21 mouse cellular contexts compared by ENCODE assay signal in the genomic region with DNA sequence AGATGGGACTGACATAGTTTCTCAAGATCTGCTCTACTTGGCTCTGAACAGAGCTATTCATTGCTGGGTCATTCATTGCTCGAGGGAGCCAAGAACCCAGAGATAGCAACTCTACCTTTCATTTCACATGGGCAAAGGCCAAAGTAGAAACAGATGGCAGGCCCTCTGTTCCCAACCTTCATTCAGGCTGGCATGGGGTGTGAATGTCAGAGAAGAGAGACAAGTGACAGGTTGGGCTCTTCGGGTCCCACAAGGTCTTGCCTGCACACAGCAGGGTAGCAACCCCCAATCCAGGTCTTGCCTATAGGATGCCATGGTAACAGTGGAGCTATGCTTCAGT. TPM values are rescaled to one million over a fixed set of nuclear protein-coding genes. Genes with fewer than 3 reads are reported as not detected.
DNase-seq lines count a peak whose midpoint lies in the region; ATAC-seq and TF ChIP-seq lines count a peak whose summit lies in the region.
"Had no signal": no experiment of that assay in that cellular context is flagged by ENCODE, and none has a peak within 500 bp of the region (broad histone marks: within the 10 kb centered on the region; RNA-seq: fewer than 3 reads in every experiment).

No protein-coding gene starts in this region.

- H3K4me3 ChIP-seq in embryonic facial prominence, embryonic 14.5 days (ENCODE audit: low read depth, low read length), result no peak overlapping the region
- no peak overlapping the region for H3K4me3 ChIP-seq in embryonic facial prominence, embryonic 10.5 days
- H3K4me3 ChIP-seq in heart, embryonic 12.5 days, result no peak overlapping the region
- H3K4me3 ChIP-seq in stomach, postnatal 0 days (ENCODE audit: low read depth, low read length), result no peak overlapping the region
- H3K4me3 ChIP-seq: neural tube, embryonic 12.5 days; stomach, embryonic 15.5 days had no signal

- H3K36me3 ChIP-seq in embryonic facial prominence, embryonic 14.5 days (ENCODE audit: control insufficient read depth, insufficient read depth, low read length), result peaks cover 81% of the 10 kb centered on the region
- peaks cover 92% of the 10 kb centered on the region for H3K36me3 ChIP-seq in embryonic facial prominence, embryonic 10.5 days (replicated peaks)
- peaks cover 82% of the 10 kb centered on the region for H3K36me3 ChIP-seq in heart, embryonic 12.5 days
- peaks cover 18% of the 10 kb centered on the region for H3K36me3 ChIP-seq in stomach, postnatal 0 days (ENCODE audit: control insufficient read depth, insufficient read depth, low read length)

- H3K27me3 ChIP-seq in embryonic facial prominence, embryonic 14.5 days (replicated peaks; ENCODE audit: control insufficient read depth, insufficient read depth, low read length), result no peaks in the 10 kb centered on the region
- no peaks in the 10 kb centered on the region for H3K27me3 ChIP-seq in embryonic facial prominence, embryonic 10.5 days (replicated peaks; ENCODE audit: low read depth, poor library complexity, severe bottlenecking)
- no peaks in the 10 kb centered on the region for H3K27me3 ChIP-seq in heart, embryonic 12.5 days (replicated peaks)
- H3K27me3 ChIP-seq in stomach, postnatal 0 days (ENCODE audit: control insufficient read depth, insufficient read depth, low read length), result no peaks in the 10 kb centered on the region
- H3K27me3 ChIP-seq: neural tube, embryonic 12.5 days; stomach, embryonic 15.5 days had no signal

- DNase-seq in embryonic facial prominence, embryonic 14.5 days (ENCODE audit: low spot score), result no peak
- DNase-seq in embryonic facial prominence, embryonic 10.5 days (ENCODE audit: low spot score), result no peak
- DNase-seq in heart, postnatal 14 days, result no peak
- DNase-seq in brain, adult 2 months (ENCODE audit: low read depth, low spot score), result peak; percentile 97
- peak; percentile 87 to 91 for DNase-seq in cerebellum, postnatal 10 days
- DNase-seq in urinary bladder, adult 2 months (ENCODE audit: low spot score), result no peak
- no peak for DNase-seq in stomach, postnatal 0 days (ENCODE audit: low spot score)
- DNase-seq: adrenal gland, adult 2 months; liver; lung, adult 2 months; thymus, postnatal 14 days had no signal

- 0 out of 2 replicates have a peak, but pooled peaks cover 6% of the 10 kb centered on the region for H3K4me1 ChIP-seq in embryonic facial prominence, embryonic 14.5 days (ENCODE audit: control insufficient read depth, insufficient read depth, low read length)
- peaks cover 13% of the 10 kb centered on the region for H3K4me1 ChIP-seq in embryonic facial prominence, embryonic 10.5 days
- H3K4me1 ChIP-seq in heart, embryonic 12.5 days (replicated peaks), result peaks cover 13% of the 10 kb centered on the region
- no peaks in the 10 kb centered on the region for H3K4me1 ChIP-seq in stomach, postnatal 0 days (replicated peaks; ENCODE audit: control insufficient read depth, insufficient read depth)
- H3K4me1 ChIP-seq: neural tube, embryonic 12.5 days had no signal

- H3K9ac ChIP-seq in embryonic facial prominence, embryonic 14.5 days (ENCODE audit: low read depth, low read length), result 0 out of 2 replicates have a peak overlapping the region, but pooled peaks have one; percentile 2
- H3K9ac ChIP-seq in heart, embryonic 12.5 days, result peak overlapping the region; percentile 22; the same call in 1 of the 2 replicates
- H3K9ac ChIP-seq in stomach, postnatal 0 days (ENCODE audit: low read length), result no peak overlapping the region
- H3K9ac ChIP-seq: neural tube, embryonic 12.5 days; stomach, embryonic 15.5 days had no signal

- intact Hi-C loops in heart, postnatal 14 days (cut with DNase I), result loop anchor here (5.0 kb wide), 1 partner anchor 98 kb away; no protein-coding TSS in a partner anchor

- H3K9me3 ChIP-seq in embryonic facial prominence, embryonic 14.5 days (ENCODE audit: control insufficient read depth, low read length), result no peaks in the 10 kb centered on the region
- H3K9me3 ChIP-seq in embryonic facial prominence, embryonic 10.5 days, result no peaks in the 10 kb centered on the region
- no peaks in the 10 kb centered on the region for H3K9me3 ChIP-seq in heart, embryonic 12.5 days (replicated peaks)
- no peaks in the 10 kb centered on the region for H3K9me3 ChIP-seq in stomach, postnatal 0 days (ENCODE audit: control insufficient read depth, low read length)
- H3K9me3 ChIP-seq: neural tube, embryonic 12.5 days; stomach, embryonic 15.5 days had no signal

- no peak for ATAC-seq in embryonic facial prominence, embryonic 14.5 days (ENCODE audit: low read depth)
- no peak for ATAC-seq in heart, embryonic 12.5 days (ENCODE audit: insufficient number of reproducible peaks, low FRiP score)
- no peak for ATAC-seq in stomach, postnatal 0 days (ENCODE audit: low FRiP score, low TSS enrichment)
- ATAC-seq: inflammation-experienced regulatory T-cells, adult 6 months had no signal

- 65% methylated on average over 2 of the region's 2 CpGs for WGBS in embryonic facial prominence, embryonic 14.5 days
- 70% methylated on average over 2 of the region's 2 CpGs for WGBS in embryonic facial prominence, embryonic 10.5 days
- WGBS in heart, embryonic 12.5 days, result 76% methylated on average over 2 of the region's 2 CpGs
- 73% methylated on average over 2 of the region's 2 CpGs for WGBS in stomach, postnatal 0 days

- no peak overlapping the region for H3K27ac ChIP-seq in embryonic facial prominence, embryonic 14.5 days (replicated peaks; ENCODE audit: low read depth, low read length)
- H3K27ac ChIP-seq in embryonic facial prominence, embryonic 10.5 days (replicated peaks), result no peak overlapping the region
- no peak overlapping the region for H3K27ac ChIP-seq in heart, embryonic 12.5 days (ENCODE audit: poor library complexity, severe bottlenecking)
- no peak overlapping the region for H3K27ac ChIP-seq in stomach, postnatal 0 days (replicated peaks)
- H3K27ac ChIP-seq: macrophage; neural tube, embryonic 12.5 days; stomach, embryonic 15.5 days had no signal

- no peak for TF ChIP-seq CTCF in stomach, postnatal 0 days (IDR thresholded peaks at IDR 0.05; ENCODE audit: low read depth)

- no peak overlapping the region for H3K4me2 ChIP-seq in embryonic facial prominence, embryonic 14.5 days (ENCODE audit: low read depth, low read length)
- H3K4me2 ChIP-seq in heart, embryonic 12.5 days, result no peak overlapping the region
- H3K4me2 ChIP-seq in stomach, postnatal 0 days (replicated peaks; ENCODE audit: low read depth), result no peak overlapping the region
- H3K4me2 ChIP-seq: midbrain, embryonic 11.5 days; neural tube, embryonic 12.5 days; stomach, embryonic 15.5 days had no signal

- TF ChIP-seq EP300 in stomach, postnatal 0 days (optimal IDR thresholded peaks at IDR 0.05), result no peak

RNA-seq across cellular contexts. Expression of a gene that starts 16.2 kb away (rescaled TPM):
- polyA plus RNA-seq in embryonic facial prominence, embryonic 14.5 days (2014; fragmentation: Nextera tagmentation; extraction: Ambion mirVana), result 19.2 TPM in 2 replicates
- polyA plus RNA-seq in embryonic facial prominence, embryonic 10.5 days (2016; fragmentation: Nextera tagmentation; extraction: Ambion mirVana), result 12.7 and 13.2 TPM in 2 replicates
- polyA plus RNA-seq in heart, embryonic 12.5 days (2016; fragmentation: Nextera tagmentation; extraction: Ambion mirVana), result 19.8 and 20.9 TPM in 2 replicates
- total RNA-seq in heart, postnatal 14 days (2021), result 10 to 100 TPM; 14.0 to 17.5 TPM
- polyA plus RNA-seq in urinary bladder, adult 2 months (2012; rRNA removed), result 43.7 and 50.0 TPM in 2 replicates
- 28.5 and 29.0 TPM in 2 replicates for polyA plus RNA-seq in stomach, postnatal 0 days (2015; fragmentation: Nextera tagmentation; extraction: Ambion mirVana)

RNA-seq across cellular contexts. Expression of a gene that starts 19.6 kb away (rescaled TPM):
- polyA plus RNA-seq in embryonic facial prominence, embryonic 14.5 days (2014; fragmentation: Nextera tagmentation; extraction: Ambion mirVana), result 45.9 and 56.4 TPM in 2 replicates
- polyA plus RNA-seq in embryonic facial prominence, embryonic 10.5 days (2016; fragmentation: Nextera tagmentation; extraction: Ambion mirVana), result 12.3 and 14.9 TPM in 2 replicates
- 35.3 and 38.7 TPM in 2 replicates for polyA plus RNA-seq in heart, embryonic 12.5 days (2016; fragmentation: Nextera tagmentation; extraction: Ambion mirVana)
- total RNA-seq in heart, postnatal 14 days (2021), result 100 to 1,000 TPM; 119 to 121 TPM
- polyA plus RNA-seq in urinary bladder, adult 2 months (2012; rRNA removed), result 69.2 and 107 TPM in 2 replicates
- 11.9 and 15.5 TPM in 2 replicates for polyA plus RNA-seq in stomach, postnatal 0 days (2015; fragmentation: Nextera tagmentation; extraction: Ambion mirVana)
- total RNA-seq: monocyte, adult 5-6 weeks had no signal

RNA-seq across cellular contexts. Expression of a gene that starts 24.4 kb away (rescaled TPM):
- polyA plus RNA-seq in embryonic facial prominence, embryonic 14.5 days (2014; fragmentation: Nextera tagmentation; extraction: Ambion mirVana), result 15.0 and 20.1 TPM in 2 replicates
- 0.26 and 0.36 TPM in 2 replicates for polyA plus RNA-seq in embryonic facial prominence, embryonic 10.5 days (2016; fragmentation: Nextera tagmentation; extraction: Ambion mirVana)
- polyA plus RNA-seq in heart, embryonic 12.5 days (2016; fragmentation: Nextera tagmentation; extraction: Ambion mirVana), result 1.7 and 2.5 TPM in 2 replicates
- total RNA-seq in heart, postnatal 14 days (2021), result 10 to 100 TPM; 42.0 to 51.8 TPM
- polyA plus RNA-seq in urinary bladder, adult 2 months (2012; rRNA removed), result 260 TPM in 2 replicates
- 30.6 and 39.5 TPM in 2 replicates for polyA plus RNA-seq in stomach, postnatal 0 days (2015; fragmentation: Nextera tagmentation; extraction: Ambion mirVana)
- polyA plus RNA-seq: forebrain, embryonic 11.5 days; macrophage had no signal

RNA-seq across cellular contexts. Expression of a gene that starts 30.5 kb away (rescaled TPM):
- 0.17 and 0.63 TPM in 2 replicates for polyA plus RNA-seq in embryonic facial prominence, embryonic 14.5 days (2014; fragmentation: Nextera tagmentation; extraction: Ambion mirVana)
- 0.09 and 0.18 TPM in 2 replicates for polyA plus RNA-seq in embryonic facial prominence, embryonic 10.5 days (2016; fragmentation: Nextera tagmentation; extraction: Ambion mirVana)
- 0.87 and 1.2 TPM in 2 replicates for polyA plus RNA-seq in heart, embryonic 12.5 days (2016; fragmentation: Nextera tagmentation; extraction: Ambion mirVana)
- total RNA-seq in heart, postnatal 14 days (2021), result under 1 TPM in 1 of 2 experiments, not detected in 1; 0.17 TPM
- 0.59 and 0.89 TPM in 2 replicates for polyA plus RNA-seq in urinary bladder, adult 2 months (2012; rRNA removed)
- polyA plus RNA-seq in stomach, postnatal 0 days (2015; fragmentation: Nextera tagmentation; extraction: Ambion mirVana), result 5.9 and 6.0 TPM in 2 replicates
- total RNA-seq: heart, adult 18-20 months; layer of hippocampus, postnatal 10 days had no signal
- polyA plus RNA-seq: forebrain, embryonic 11.5 days; midbrain, embryonic 11.5 days had no signal

RNA-seq across cellular contexts. Expression of a gene that starts 46.2 kb away (rescaled TPM):
- polyA plus RNA-seq in embryonic facial prominence, embryonic 14.5 days (2014; fragmentation: Nextera tagmentation; extraction: Ambion mirVana), result 123 and 141 TPM in 2 replicates
- polyA plus RNA-seq in embryonic facial prominence, embryonic 10.5 days (2016; fragmentation: Nextera tagmentation; extraction: Ambion mirVana), result 133 and 136 TPM in 2 replicates
- 79.9 and 80.2 TPM in 2 replicates for polyA plus RNA-seq in heart, embryonic 12.5 days (2016; fragmentation: Nextera tagmentation; extraction: Ambion mirVana)
- 100 to 1,000 TPM; 130 to 147 TPM for total RNA-seq in heart, postnatal 14 days (2021)
- 121 and 170 TPM in 2 replicates for polyA plus RNA-seq in urinary bladder, adult 2 months (2012; rRNA removed)
- 46.5 and 48.4 TPM in 2 replicates for polyA plus RNA-seq in stomach, postnatal 0 days (2015; fragmentation: Nextera tagmentation; extraction: Ambion mirVana)

Comparison
In these comparisons a context has a peak if more than half of its experiments do, and no peak if none do; other contexts are left out.
1. DNase-seq: peak in brain, adult 2 months (single experiment) and cerebellum, postnatal 10 days (2 of 2); none in embryonic facial prominence, embryonic 14.5 days (single experiment), embryonic facial prominence, embryonic 10.5 days (single experiment), heart, postnatal 14 days (0 of 2), urinary bladder, adult 2 months (single experiment) and stomach, postnatal 0 days (single experiment).